17 mouse cellular contexts compared by ENCODE assay signal in the genomic region with DNA sequence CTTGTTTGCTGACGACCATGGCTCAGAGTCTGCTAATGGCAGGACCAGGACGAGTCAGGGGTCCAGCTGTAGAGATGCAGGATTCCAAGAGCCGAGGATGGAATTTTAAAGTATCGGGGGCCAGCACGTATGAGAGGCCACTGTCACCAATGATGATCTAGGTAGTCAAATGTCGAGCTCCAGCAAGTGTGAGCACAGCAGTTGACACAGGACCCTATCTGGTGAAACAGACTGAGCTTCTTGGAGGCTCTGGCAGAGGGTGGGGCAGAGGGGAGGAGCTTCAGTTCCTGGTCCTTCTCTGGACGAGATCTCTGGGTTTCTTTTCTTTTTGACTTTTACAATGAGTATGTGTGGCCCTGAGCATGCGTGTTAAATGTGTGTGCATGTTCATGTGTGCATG. TPM values are rescaled to one million over a fixed set of nuclear protein-coding genes. Genes with fewer than 3 reads are reported as not detected.
A peak's percentile ranks its signal among the peaks of the same experiment; 100 is the strongest.
DNase-seq lines count a peak whose midpoint lies in the region; ATAC-seq and TF ChIP-seq lines count a peak whose summit lies in the region.
"Had no signal": no experiment of that assay in that cellular context is flagged by ENCODE, and none has a peak within 500 bp of the region (broad histone marks: within the 10 kb centered on the region; RNA-seq: fewer than 3 reads in every experiment).

Gene Cldn13 (minus strand): TSS at position 216 of the 400 bp plus-strand sequence.

- no peaks in the 10 kb centered on the region for H3K9me3 ChIP-seq in liver, embryonic 15.5 days (replicated peaks)
- no peaks in the 10 kb centered on the region for H3K9me3 ChIP-seq in neural tube, embryonic 15.5 days (replicated peaks)
- H3K9me3 ChIP-seq: embryonic facial prominence, embryonic 13.5 days; limb, embryonic 15.5 days had no signal

- H3K27ac ChIP-seq in testis, adult 2 months (ENCODE audit: control insufficient read depth, insufficient read depth, low read depth, low read length), result no peak within 1 kb of the TSS
- peak within 1 kb of the TSS; percentile 98 for H3K27ac ChIP-seq in liver, embryonic 15.5 days (replicated peaks)
- H3K27ac ChIP-seq in neural tube, embryonic 15.5 days (replicated peaks), result no peak within 1 kb of the TSS
- H3K27ac ChIP-seq: embryonic facial prominence, embryonic 13.5 days; limb, embryonic 15.5 days; macrophage had no signal

- no peaks in the 10 kb centered on the region for H3K36me3 ChIP-seq in testis, adult 2 months (ENCODE audit: control insufficient read depth, insufficient read depth, low read length)
- peaks cover 12% of the 10 kb centered on the region for H3K36me3 ChIP-seq in liver, embryonic 15.5 days (replicated peaks)
- H3K36me3 ChIP-seq in neural tube, embryonic 15.5 days, result no peaks in the 10 kb centered on the region
- H3K36me3 ChIP-seq: embryonic facial prominence, embryonic 13.5 days; limb, embryonic 15.5 days had no signal

- H3K4me3 ChIP-seq in testis, adult 2 months (ENCODE audit: control insufficient read depth, low read depth, low read length), result peak within 1 kb of the TSS; percentile 56
- peak within 1 kb of the TSS; percentile 76 for H3K4me3 ChIP-seq in liver, embryonic 15.5 days (replicated peaks)
- no peak within 1 kb of the TSS for H3K4me3 ChIP-seq in neural tube, embryonic 15.5 days (replicated peaks)
- H3K4me3 ChIP-seq: embryonic facial prominence, embryonic 13.5 days; limb, embryonic 15.5 days had no signal

- no peaks in the 10 kb centered on the region for H3K27me3 ChIP-seq in testis, adult 2 months (ENCODE audit: control insufficient read depth, insufficient read depth, low read length)
- no peaks in the 10 kb centered on the region for H3K27me3 ChIP-seq in liver, embryonic 15.5 days
- H3K27me3 ChIP-seq in neural tube, embryonic 15.5 days (replicated peaks), result no peaks in the 10 kb centered on the region
- H3K27me3 ChIP-seq: limb, embryonic 15.5 days had no signal

- peak within 1 kb of the TSS; percentile 79 for H3K4me2 ChIP-seq in liver, embryonic 15.5 days
- no peak within 1 kb of the TSS for H3K4me2 ChIP-seq in neural tube, embryonic 15.5 days
- H3K4me2 ChIP-seq: embryonic facial prominence, embryonic 13.5 days; limb, embryonic 15.5 days had no signal

- peak; percentile 47 for ATAC-seq in erythroblast, adult 5-6 weeks (replicated peaks; ENCODE audit: low FRiP score, poor library complexity, severe bottlenecking)
- peak; percentile 51 for ATAC-seq in liver, embryonic 15.5 days (ENCODE audit: insufficient read depth)
- ATAC-seq in neural tube, embryonic 15.5 days (ENCODE audit: low FRiP score), result no peak

- WGBS in liver, embryonic 15.5 days (ENCODE audit: insufficient replicate concordance), result 18% methylated on average over 8 of the region's 8 CpGs
- 84% methylated on average over 8 of the region's 8 CpGs for WGBS in neural tube, embryonic 15.5 days

- TF ChIP-seq POLR2A in testis, adult 2 months (IDR thresholded peaks at IDR 0.05; ENCODE audit: control insufficient read depth, low read depth, low read length), result no peak

- H3K9ac ChIP-seq in liver, embryonic 15.5 days, result peak within 1 kb of the TSS; percentile 84
- no peak within 1 kb of the TSS for H3K9ac ChIP-seq in neural tube, embryonic 15.5 days (replicated peaks)
- H3K9ac ChIP-seq: embryonic facial prominence, embryonic 13.5 days; limb, embryonic 15.5 days had no signal

- no peak for DNase-seq in testis, postnatal 10 days (ENCODE audit: low spot score)
- DNase-seq in cerebellum, postnatal 14 days, result no peak
- DNase-seq in adrenal gland, postnatal 10 days, result no peak
- DNase-seq: adrenal gland, postnatal 25 days; cerebellum, adult 2 months; gastrocnemius, postnatal 36 days; heart, postnatal 10 days; kidney, postnatal 4 days had no signal

- no peak for TF ChIP-seq CTCF in testis, adult 2 months (IDR thresholded peaks at IDR 0.05; ENCODE audit: control insufficient read depth, insufficient read depth, insufficient replicate concordance, low read depth, low read length)

- H3K4me1 ChIP-seq in testis, adult 2 months (ENCODE audit: control insufficient read depth, insufficient read depth, low read length), result peaks cover 2% of the 10 kb centered on the region; the same call in 1 of the 2 replicates
- H3K4me1 ChIP-seq in liver, embryonic 15.5 days (replicated peaks), result peaks cover 64% of the 10 kb centered on the region
- no peaks in the 10 kb centered on the region for H3K4me1 ChIP-seq in neural tube, embryonic 15.5 days
- H3K4me1 ChIP-seq: embryonic facial prominence, embryonic 13.5 days; limb, embryonic 15.5 days had no signal

RNA-seq across cellular contexts. Expression of gene Cldn13, which starts in this region (rescaled TPM):
- polyA plus RNA-seq in testis, adult 2 months (2012; rRNA removed), result 11.2 and 12.2 TPM in 2 replicates
- total RNA-seq in erythroblast, adult 5-6 weeks (2015; ENCODE audit: low replicate concordance), result 411 and 506 TPM in 2 replicates
- total RNA-seq in erythroblast, adult 5-6 weeks (2017; ENCODE audit: low replicate concordance), result 369 and 379 TPM in 2 replicates
- polyA plus RNA-seq in liver, embryonic 15.5 days (2015; fragmentation: Nextera tagmentation; extraction: Ambion mirVana), result 278 and 316 TPM in 2 replicates
- total RNA-seq in adrenal gland, postnatal 10 days (2021), result 1 to 10 TPM in 1 of 2 experiments, under 1 TPM in 1; 0.75 to 3.3 TPM
- polyA plus RNA-seq in neural tube, embryonic 15.5 days (2015; fragmentation: Nextera tagmentation; extraction: Ambion mirVana), result not detected in 2 replicates
- total RNA-seq: adrenal gland, postnatal 25 days; CH12.LX; gastrocnemius, postnatal 36 days; heart, postnatal 10 days; left cerebral cortex, adult 8-10 months had no signal
- polyA plus RNA-seq: cerebellum, adult 2 months; macrophage had no signal

Comparison
In these comparisons a context has a peak if more than half of its experiments do, and no peak if none do; other contexts are left out.
1. RNA of gene Cldn13 (total RNA-seq): 369 to 506 TPM in erythroblast, adult 5-6 weeks; 0.75 to 3.3 TPM in adrenal gland, postnatal 10 days; every median in the first group is over 10 times any median in the second.
2. RNA of gene Cldn13 (polyA plus RNA-seq): 278 to 316 TPM in liver, embryonic 15.5 days; 11.2 to 12.2 TPM in testis, adult 2 months and not detected in neural tube, embryonic 15.5 days; every median in the first group is over 10 times any median in the second.